8 mouse cellular contexts compared by ENCODE assay signal in the genomic region with DNA sequence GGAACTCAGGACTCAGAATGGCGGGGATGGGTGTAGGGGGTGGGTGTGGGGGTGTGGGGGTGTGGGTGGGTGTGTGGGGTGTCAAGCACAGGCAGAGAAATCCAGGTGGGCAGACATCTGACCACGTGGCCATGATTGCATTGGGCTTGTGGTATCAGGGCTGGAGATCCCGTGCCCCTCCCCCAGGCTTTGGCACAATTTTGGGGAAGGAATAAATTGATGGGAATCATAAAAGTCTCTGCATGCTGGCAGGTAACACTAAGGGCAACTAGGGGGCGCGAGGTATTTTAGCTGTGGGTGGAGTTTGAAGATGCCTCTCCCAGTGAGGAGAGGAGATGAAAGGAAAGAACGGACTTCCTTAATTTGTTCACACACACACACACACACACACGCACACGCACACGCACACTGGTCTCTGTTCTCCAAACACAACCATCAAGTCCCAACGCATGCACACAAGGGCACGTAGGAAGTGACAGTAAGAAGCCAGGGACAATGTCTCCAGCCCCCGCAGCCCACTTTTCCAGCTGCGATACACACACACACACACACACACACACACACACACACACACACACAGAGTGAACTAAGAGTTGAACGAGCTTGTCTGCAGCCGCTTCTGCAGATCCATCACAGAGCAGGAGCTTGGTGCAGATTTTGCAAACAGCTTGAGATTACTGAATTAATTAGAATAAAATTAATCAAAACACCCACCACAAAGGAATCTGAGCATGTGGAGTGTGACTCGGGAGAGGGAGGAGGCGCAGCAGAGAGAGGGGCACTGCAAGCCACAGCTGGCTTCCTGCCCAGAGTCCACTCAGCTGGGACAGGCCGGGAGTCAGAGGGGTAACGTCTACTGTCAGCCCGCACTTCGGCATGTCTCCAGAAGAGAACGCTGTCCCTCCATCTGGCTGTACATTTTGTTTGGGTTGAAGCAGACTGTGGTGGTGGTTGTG. TPM values are rescaled to one million over a fixed set of nuclear protein-coding genes. Genes with fewer than 3 reads are reported as not detected.
DNase-seq lines count a peak whose midpoint lies in the region; ATAC-seq lines count a peak whose summit lies in the region.

No protein-coding gene starts in this region.

- no peak overlapping the region for H3K4me3 ChIP-seq in limb, embryonic 13.5 days
- H3K4me3 ChIP-seq in limb, embryonic 10.5 days: no peak overlapping the region
- no peak overlapping the region for H3K4me3 ChIP-seq in forebrain, embryonic 12.5 days (replicated peaks)
- no peak overlapping the region for H3K4me3 ChIP-seq in intestine, embryonic 15.5 days (replicated peaks)
- H3K4me3 ChIP-seq in midbrain, embryonic 16.5 days (ENCODE audit: low read depth, low read length): no peak overlapping the region

- H3K36me3 ChIP-seq in limb, embryonic 13.5 days: no peaks in the 10 kb centered on the region
- H3K36me3 ChIP-seq in limb, embryonic 10.5 days: no peaks in the 10 kb centered on the region
- H3K36me3 ChIP-seq in forebrain, embryonic 12.5 days (replicated peaks): no peaks in the 10 kb centered on the region
- no peaks in the 10 kb centered on the region for H3K36me3 ChIP-seq in intestine, embryonic 15.5 days
- H3K36me3 ChIP-seq in midbrain, embryonic 16.5 days (ENCODE audit: control insufficient read depth, insufficient read depth, low read length): no peaks in the 10 kb centered on the region

- no peak for ATAC-seq in limb, embryonic 13.5 days (ENCODE audit: low FRiP score, low read depth)
- peak; percentile 68 for ATAC-seq in forebrain, embryonic 12.5 days (ENCODE audit: low FRiP score)
- peak; percentile 63 for ATAC-seq in intestine, embryonic 15.5 days
- ATAC-seq in midbrain, embryonic 16.5 days: peak; percentile 81
- no peak for ATAC-seq in megakaryocyte, adult 5-6 weeks (ENCODE audit: poor library complexity, severe bottlenecking)

- H3K27me3 ChIP-seq in limb, embryonic 13.5 days: no peaks in the 10 kb centered on the region
- H3K27me3 ChIP-seq in limb, embryonic 10.5 days (ENCODE audit: low read depth, poor library complexity, severe bottlenecking): no peaks in the 10 kb centered on the region
- H3K27me3 ChIP-seq in forebrain, embryonic 12.5 days: no peaks in the 10 kb centered on the region
- H3K27me3 ChIP-seq in intestine, embryonic 15.5 days (replicated peaks): no peaks in the 10 kb centered on the region
- H3K27me3 ChIP-seq in midbrain, embryonic 16.5 days (ENCODE audit: control insufficient read depth, insufficient read depth, low read depth, low read length): no peaks in the 10 kb centered on the region

- H3K4me2 ChIP-seq in limb, embryonic 13.5 days (replicated peaks): no peak overlapping the region; the same call in 1 of the 2 replicates
- H3K4me2 ChIP-seq in forebrain, embryonic 12.5 days: peak overlapping the region; percentile 4; the same call in 1 of the 2 replicates
- H3K4me2 ChIP-seq in intestine, embryonic 15.5 days (replicated peaks): peak overlapping the region; percentile 28; the same call in 1 of the 2 replicates
- peak overlapping the region; percentile 23; the same call in 1 of the 2 replicates for H3K4me2 ChIP-seq in midbrain, embryonic 16.5 days (ENCODE audit: low read length)

- H3K4me1 ChIP-seq in limb, embryonic 13.5 days: peaks cover 13% of the 10 kb centered on the region
- peaks cover 29% of the 10 kb centered on the region for H3K4me1 ChIP-seq in limb, embryonic 10.5 days
- peaks cover 43% of the 10 kb centered on the region for H3K4me1 ChIP-seq in forebrain, embryonic 12.5 days
- H3K4me1 ChIP-seq in intestine, embryonic 15.5 days (replicated peaks): peaks cover 11% of the 10 kb centered on the region; the same call in 1 of the 2 replicates
- peaks cover 22% of the 10 kb centered on the region for H3K4me1 ChIP-seq in midbrain, embryonic 16.5 days (ENCODE audit: control insufficient read depth, insufficient read depth, low read length)

- H3K9me3 ChIP-seq in limb, embryonic 13.5 days: no peaks in the 10 kb centered on the region
- no peaks in the 10 kb centered on the region for H3K9me3 ChIP-seq in limb, embryonic 10.5 days (replicated peaks)
- H3K9me3 ChIP-seq in forebrain, embryonic 12.5 days: no peaks in the 10 kb centered on the region
- H3K9me3 ChIP-seq in intestine, embryonic 15.5 days: no peaks in the 10 kb centered on the region
- no peaks in the 10 kb centered on the region for H3K9me3 ChIP-seq in midbrain, embryonic 16.5 days (replicated peaks; ENCODE audit: control insufficient read depth, low read length, poor library complexity, severe bottlenecking)

- no peak for DNase-seq in limb, embryonic 10.5 days (ENCODE audit: low spot score)
- DNase-seq in left cerebral cortex, adult 18-20 months (ENCODE audit: low spot score in 2 of 2): peak; percentile 27 to 35
- no peak for DNase-seq in thymus, postnatal 25 days

- 44% methylated on average over 22 of the region's 22 CpGs for WGBS in limb, embryonic 13.5 days
- WGBS in limb, embryonic 10.5 days: 65% methylated on average over 22 of the region's 22 CpGs
- WGBS in forebrain, embryonic 12.5 days: 50% methylated on average over 22 of the region's 22 CpGs
- WGBS in intestine, embryonic 15.5 days: 33% methylated on average over 22 of the region's 22 CpGs
- 34% methylated on average over 22 of the region's 22 CpGs for WGBS in midbrain, embryonic 16.5 days

- no peak overlapping the region for H3K27ac ChIP-seq in limb, embryonic 13.5 days
- no peak overlapping the region for H3K27ac ChIP-seq in limb, embryonic 10.5 days
- peak overlapping the region; percentile 79 for H3K27ac ChIP-seq in forebrain, embryonic 12.5 days
- no peak overlapping the region for H3K27ac ChIP-seq in intestine, embryonic 15.5 days
- peak overlapping the region; percentile 64 for H3K27ac ChIP-seq in midbrain, embryonic 16.5 days (ENCODE audit: low read length)

- H3K9ac ChIP-seq in limb, embryonic 13.5 days: 0 out of 2 replicates have a peak overlapping the region, but pooled peaks have one; percentile 19
- no peak overlapping the region for H3K9ac ChIP-seq in forebrain, embryonic 12.5 days
- no peak overlapping the region for H3K9ac ChIP-seq in intestine, embryonic 15.5 days
- no peak overlapping the region for H3K9ac ChIP-seq in midbrain, embryonic 16.5 days (ENCODE audit: low read depth, low read length)

RNA-seq across cellular contexts. Expression of gene Ccdc167, which starts 21.3 kb away (rescaled TPM):
- 12.7 and 14.4 TPM in 2 replicates for polyA plus RNA-seq in limb, embryonic 13.5 days (2015; fragmentation: Nextera tagmentation; extraction: Ambion mirVana)
- 16.2 and 21.4 TPM in 2 replicates for polyA plus RNA-seq in limb, embryonic 10.5 days (2016; fragmentation: Nextera tagmentation; extraction: Ambion mirVana)
- 15.8 and 17.8 TPM in 2 replicates for polyA plus RNA-seq in forebrain, embryonic 12.5 days (2016; fragmentation: Nextera tagmentation; extraction: Ambion mirVana)
- polyA plus RNA-seq in intestine, embryonic 15.5 days (2015; fragmentation: Nextera tagmentation; extraction: Ambion mirVana): 12.2 and 14.0 TPM in 2 replicates
- total RNA-seq in left cerebral cortex, adult 18-20 months (2021): 10 to 100 TPM; 16.7 to 18.7 TPM
- polyA plus RNA-seq in midbrain, embryonic 16.5 days (2015; fragmentation: Nextera tagmentation; extraction: Ambion mirVana): 9.9 and 10.9 TPM in 2 replicates
- 14.0 and 17.2 TPM in 2 replicates for total RNA-seq in megakaryocyte, adult 5-6 weeks (2015)
- 8.9 and 11.5 TPM in 2 replicates for total RNA-seq in megakaryocyte, adult 5-6 weeks (2017)

Comparison
In these comparisons a context has a peak if more than half of its experiments do, and no peak if none do; other contexts are left out.
1. ATAC-seq: peak in forebrain, embryonic 12.5 days (single experiment), intestine, embryonic 15.5 days (single experiment) and midbrain, embryonic 16.5 days (single experiment); none in limb, embryonic 13.5 days (single experiment) and megakaryocyte, adult 5-6 weeks (single experiment).
2. H3K27ac ChIP-seq: peak in forebrain, embryonic 12.5 days (single experiment) and midbrain, embryonic 16.5 days (single experiment); none in limb, embryonic 13.5 days (single experiment), limb, embryonic 10.5 days (single experiment) and intestine, embryonic 15.5 days (single experiment).
3. DNase-seq: peak in left cerebral cortex, adult 18-20 months (2 of 2); none in limb, embryonic 10.5 days (single experiment) and thymus, postnatal 25 days (single experiment).